Mouse (Mus musculus) kidney, adult 2 months (tissue): ENCODE results near the gene Laptm5. TPM values are rescaled to one million over a fixed set of nuclear protein-coding genes. Genes with fewer than 3 reads are reported as not detected.

Experiments
- DNase-seq: peaks from one replicate; pipeline ENCODE4 v3.0.0; 2021
- H3K27ac ChIP-seq: fragments of 200-500 bp; 2 replicates; pipeline ENCODE4 v1.5.1; 2012; ENCODE audit warnings: low read depth, low read length, control low read depth, inconsistent platforms; ENCODE audit not compliant: insufficient read depth
- H3K27me3 ChIP-seq: fragments of 200-500 bp; replicated peaks from 2 replicates; pipeline ENCODE4 v1.6.1; 2012; ENCODE audit warnings: mild to moderate bottlenecking, moderate library complexity, low read length, inconsistent platforms; ENCODE audit not compliant: control insufficient read depth, insufficient read depth
- H3K36me3 ChIP-seq: fragments of 200-500 bp; 2 replicates; pipeline ENCODE4 v1.6.1; 2012; ENCODE audit warnings: mild to moderate bottlenecking, moderate library complexity, low read length, inconsistent platforms; ENCODE audit not compliant: control insufficient read depth, insufficient read depth
- H3K4me1 ChIP-seq: fragments of 200-500 bp; 2 replicates; pipeline ENCODE4 v1.6.1; 2011; ENCODE audit warnings: low read length; ENCODE audit not compliant: control insufficient read depth, insufficient read depth
- H3K4me3 ChIP-seq: fragments of 200-500 bp; 2 replicates; pipeline ENCODE4 v1.5.1; 2011; ENCODE audit warnings: mild to moderate bottlenecking, low read depth, low read length, control low read depth; ENCODE audit not compliant: insufficient read depth
- CTCF ChIP-seq: fragments of 200-500 bp; conservative IDR thresholded peaks from 2 replicates; pipeline ENCODE4 v1.5.1; 2011; ENCODE audit warnings: low read depth, mild to moderate bottlenecking, control low read depth, low read length, moderate library complexity, mixed read lengths; ENCODE audit not compliant: insufficient read depth, insufficient read length
- POLR2A ChIP-seq: fragments of 200-500 bp; IDR thresholded peaks from one replicate; pipeline ENCODE4 v1.6.1; 2011; ENCODE audit warnings: low read depth, low read length, control low read depth
- WGBS: fragments of 180-500 bp; shearing (Covaris S2); methylation state at CpG from one replicate; pipeline ENCODE4 v1.1.7; 2018; 5-methylcytosine and 5-hydroxymethylcytosine counted together
- polyA plus RNA-seq: library from polyadenylated mRNA; depleted of rRNA; stranded (reverse); fragments of >200 nt; gene quantifications from 2 replicates; pipeline ENCODE4 v1.2.3, GENCODE M21; 2012

The Laptm5 gene
- polyA plus RNA-seq, 1 experiment: 79.8 TPM

DNA sequence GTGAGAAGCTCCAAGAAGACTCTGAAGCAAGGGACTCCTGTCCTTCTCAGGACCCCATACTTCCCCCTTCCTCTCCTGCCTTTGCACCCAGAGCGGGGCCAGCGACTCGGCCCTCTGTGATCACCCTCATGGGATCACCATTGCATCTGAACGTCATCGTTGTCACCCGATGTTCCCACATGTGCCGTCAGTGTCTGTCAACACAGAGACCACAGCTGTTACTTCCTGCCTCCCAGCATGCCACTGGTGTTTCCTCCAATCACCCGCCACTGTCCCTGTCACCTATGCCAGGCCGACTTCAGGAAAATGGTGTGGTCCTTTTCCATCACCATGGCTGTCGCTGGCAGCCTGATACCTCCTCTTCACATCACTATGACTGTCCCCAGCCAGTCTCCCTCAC lies 9.1 kb downstream of the Laptm5 start:
- WGBS: 66% methylated on average over 10 of the region's 10 CpGs
- Histone ChIP-seq H3K27ac (no peak overlapping the region), H3K4me3 (no peak overlapping the region), H3K27me3 (no peaks in the 10 kb centered on the region), H3K36me3 (no peaks in the 10 kb centered on the region), H3K4me1 (no peaks in the 10 kb centered on the region)
- TF ChIP-seq CTCF: no peak
- no peak for TF ChIP-seq POLR2A
- no peak for DNase-seq

DNA sequence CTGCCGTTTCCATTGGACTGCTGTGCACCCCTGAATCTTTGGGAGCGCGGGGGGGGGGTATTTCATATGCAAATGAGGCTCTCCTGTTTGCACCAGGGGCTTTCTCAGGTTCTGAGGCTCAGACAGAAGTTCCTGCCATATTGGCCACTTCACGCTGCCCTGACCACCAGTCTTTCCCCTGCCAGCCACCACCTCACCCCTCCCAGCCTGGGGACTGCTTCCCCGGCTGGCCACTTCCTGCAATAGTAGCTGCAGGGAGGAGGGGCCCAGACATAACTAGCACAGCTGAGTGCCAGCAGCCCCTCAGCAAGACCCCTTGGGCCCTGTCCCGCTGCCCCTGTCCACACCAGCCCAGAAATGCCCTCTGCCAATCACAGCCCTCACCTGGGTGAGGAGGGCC lies 13.3 kb downstream of the Laptm5 start:
- TF ChIP-seq POLR2A (no peak), CTCF (no peak)

DNA sequence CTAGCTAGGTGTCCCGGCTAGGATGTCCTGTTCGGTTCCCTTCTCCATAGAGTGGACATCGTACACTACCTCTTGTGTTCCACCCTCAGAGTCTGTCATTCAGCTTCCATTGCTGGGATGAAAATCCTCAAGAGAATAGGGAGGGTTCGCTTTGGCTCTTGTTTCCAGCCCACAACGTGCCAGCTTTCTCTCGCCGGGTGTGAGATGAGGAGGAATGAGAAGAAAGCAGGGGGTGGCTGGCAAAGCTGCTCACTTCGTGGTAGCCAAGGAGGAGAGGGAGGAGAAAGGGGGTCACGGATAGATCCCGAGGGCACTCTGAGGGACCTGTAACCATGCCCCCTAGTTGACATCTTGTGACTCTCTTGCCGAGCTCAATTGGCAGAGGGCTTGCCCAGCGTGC lies 14.9 kb downstream of the Laptm5 start:
- H3K36me3 ChIP-seq: no peaks in the 10 kb centered on the region

More for the DNA sequence above, 13.3 kb downstream of the Laptm5 start:
- H3K27me3 ChIP-seq: no peaks in the 10 kb centered on the region
- WGBS: 50% methylated on average over 6 of the region's 6 CpGs
- no peaks in the 10 kb centered on the region for H3K36me3 ChIP-seq
- H3K27ac ChIP-seq: no peak overlapping the region
- DNase-seq: no peak
- no peaks in the 10 kb centered on the region for H3K4me1 ChIP-seq
- no peak overlapping the region for H3K4me3 ChIP-seq

DNA sequence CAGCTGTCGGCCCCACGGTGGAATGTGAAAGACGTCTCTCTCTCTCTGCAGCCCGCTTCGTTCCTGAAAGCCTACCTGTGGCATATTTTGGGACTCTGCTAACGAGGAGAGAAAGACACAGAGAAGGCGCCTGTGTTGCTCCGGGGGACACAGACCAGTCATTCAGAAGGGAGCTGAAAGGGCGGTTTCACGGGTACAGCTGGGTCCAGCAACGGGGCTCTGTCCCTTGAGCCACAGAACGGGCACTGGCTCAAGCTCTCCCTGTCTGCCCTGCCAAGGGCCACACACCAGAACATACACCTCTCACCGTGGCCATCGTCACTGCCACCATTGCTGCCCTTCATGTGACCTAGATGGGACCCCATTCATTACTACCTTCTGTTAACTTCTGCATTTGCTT lies 29.7 kb downstream of the Laptm5 start:
- H3K27ac ChIP-seq: no peak overlapping the region
- H3K36me3 ChIP-seq: no peaks in the 10 kb centered on the region
- 67% methylated on average over 14 of the region's 14 CpGs for WGBS
- TF ChIP-seq POLR2A (no peak), CTCF (no peak)
- no peaks in the 10 kb centered on the region for H3K27me3 ChIP-seq
- no peaks in the 10 kb centered on the region for H3K4me1 ChIP-seq
- no peak overlapping the region for H3K4me3 ChIP-seq
- no peak for DNase-seq

More for the DNA sequence above, 14.9 kb downstream of the Laptm5 start:
- whole genome bisulfite sequencing: 81% methylated on average over 12 of the region's 12 CpGs
- Histone ChIP-seq H3K27ac (no peak overlapping the region), H3K27me3 (no peaks in the 10 kb centered on the region), H3K4me3 (no peak overlapping the region), H3K4me1 (no peaks in the 10 kb centered on the region)
- TF ChIP-seq POLR2A (no peak), CTCF (no peak)
- no peak for DNase-seq

DNA sequence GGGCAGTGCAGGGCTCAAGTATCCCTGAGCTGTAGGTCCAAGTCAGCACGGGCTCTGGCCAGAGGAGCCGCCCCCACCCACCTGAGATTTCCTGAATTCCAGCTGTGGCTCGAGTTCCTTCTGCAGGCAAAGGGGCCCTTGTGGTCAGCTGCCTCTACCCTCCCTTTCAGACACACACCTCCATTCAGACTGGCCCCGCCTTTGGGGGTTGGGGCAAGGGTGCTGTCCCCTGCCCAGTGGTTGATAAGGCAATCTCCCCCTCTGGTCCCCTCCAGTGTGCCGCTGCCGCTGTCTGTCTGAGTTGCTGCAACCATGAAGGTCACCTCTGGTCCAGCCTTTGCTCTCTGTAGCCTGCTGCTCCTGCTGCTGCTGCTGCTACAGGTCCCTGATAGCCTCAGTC lies 31.2 kb downstream of the Laptm5 start, which contains the start of gene Matn1:
Gene Matn1, plus strand, starts transcription at position 274 of the 400 bp plus-strand sequence.
- Histone ChIP-seq H3K27me3 (no peaks in the 10 kb centered on the region), H3K36me3 (no peaks in the 10 kb centered on the region), H3K27ac (no peak within 1 kb of the TSS), H3K4me3 (no peak within 1 kb of the TSS), H3K4me1 (no peaks in the 10 kb centered on the region)
- no peak for DNase-seq
- 46% methylated on average over 6 of the region's 6 CpGs for WGBS
- TF ChIP-seq CTCF (no peak), POLR2A (no peak)

DNA sequence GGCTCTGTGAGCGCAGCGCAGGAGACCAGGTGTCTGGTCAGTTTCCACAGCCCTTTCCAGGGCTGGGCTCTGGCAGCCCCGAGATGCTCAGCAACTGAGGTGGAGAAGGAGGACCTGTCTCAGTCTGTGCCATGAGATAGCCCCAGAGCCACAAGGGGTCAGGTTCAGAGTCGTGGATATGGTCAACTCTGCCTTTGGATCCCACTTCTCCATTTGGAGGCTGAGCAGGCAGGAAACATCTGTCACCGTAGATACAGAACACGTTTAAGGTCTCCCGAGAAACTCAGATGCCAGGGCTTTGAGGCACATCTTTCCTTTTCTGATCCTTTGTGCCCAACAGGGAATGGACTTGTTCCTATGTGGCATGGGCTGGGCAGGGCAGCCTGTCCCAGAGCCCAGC lies 31.9 kb downstream of the Laptm5 start:
- H3K4me3 ChIP-seq: no peak overlapping the region
- H3K27ac ChIP-seq: no peak overlapping the region
- no peaks in the 10 kb centered on the region for H3K36me3 ChIP-seq
- DNase-seq: no peak
- TF ChIP-seq CTCF (no peak), POLR2A (no peak)
- H3K27me3 ChIP-seq: no peaks in the 10 kb centered on the region
- no peaks in the 10 kb centered on the region for H3K4me1 ChIP-seq
- 74% methylated on average over 7 of the region's 7 CpGs for WGBS

DNA sequence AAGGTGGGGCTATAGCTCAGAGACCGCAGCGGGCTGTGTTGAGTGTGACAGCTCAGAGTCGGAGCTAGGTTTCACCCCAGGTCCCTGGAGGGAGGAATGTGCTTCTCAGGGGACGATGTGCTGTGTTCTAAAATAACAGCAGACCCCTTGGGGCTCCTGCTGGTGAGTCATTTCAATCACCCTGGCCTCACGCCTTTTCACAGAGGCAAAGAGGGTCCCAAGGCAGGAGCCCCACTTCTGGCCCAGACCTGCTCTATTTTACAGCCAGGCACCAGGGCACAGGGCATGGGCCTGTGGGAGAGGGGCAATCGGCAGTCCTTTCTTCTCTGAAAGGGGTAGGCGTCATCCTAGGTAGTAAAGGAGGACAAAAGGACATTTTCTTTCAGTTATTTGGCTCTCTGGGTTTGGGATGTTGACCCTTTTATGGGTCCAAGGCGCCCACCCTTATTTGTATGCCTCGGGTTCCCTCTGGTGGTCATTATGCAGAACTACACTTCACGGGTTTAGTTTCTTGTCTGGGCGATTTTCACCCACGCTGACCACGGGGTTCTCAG lies 34.2 kb downstream of the Laptm5 start:
- no peak overlapping the region for H3K27ac ChIP-seq
- WGBS: 22% methylated on average over 13 of the region's 13 CpGs

DNA sequence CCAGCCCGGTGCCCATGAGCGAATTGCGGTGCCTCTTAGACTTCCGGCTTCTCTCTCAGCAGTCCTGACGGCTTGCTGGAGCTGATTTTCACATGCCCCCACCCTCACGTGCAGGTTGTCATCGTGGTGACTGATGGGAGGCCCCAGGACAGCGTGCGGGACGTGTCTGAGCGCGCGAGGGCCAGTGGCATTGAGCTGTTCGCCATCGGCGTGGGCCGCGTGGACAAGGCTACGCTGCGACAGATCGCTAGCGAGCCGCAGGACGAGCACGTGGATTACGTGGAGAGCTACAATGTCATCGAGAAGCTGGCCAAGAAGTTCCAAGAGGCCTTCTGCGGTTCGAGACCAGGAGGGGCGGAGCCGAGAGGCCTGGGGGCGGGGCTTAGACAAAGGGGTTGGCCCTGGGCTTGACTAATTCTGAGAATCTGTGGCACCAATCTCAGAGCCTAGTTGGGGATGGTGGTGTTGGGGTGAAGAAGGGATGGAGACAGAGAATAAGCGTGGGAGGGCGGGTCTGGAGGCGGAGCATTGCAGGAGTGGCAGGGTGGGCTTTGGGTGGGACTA lies 37.0 kb downstream of the Laptm5 start:
- DNase-seq: no peak
- H3K36me3 ChIP-seq: no peaks in the 10 kb centered on the region
- WGBS: 85% methylated on average over 35 of the region's 35 CpGs

More for the DNA sequence above, 34.2 kb downstream of the Laptm5 start:
- no peak overlapping the region for H3K4me3 ChIP-seq
- no peaks in the 10 kb centered on the region for H3K4me1 ChIP-seq
- H3K36me3 ChIP-seq: no peaks in the 10 kb centered on the region
- DNase-seq: peak; percentile 17
- TF ChIP-seq CTCF: peak; percentile 67
- TF ChIP-seq POLR2A: no peak
- H3K27me3 ChIP-seq: no peaks in the 10 kb centered on the region

More for the DNA sequence above, 37.0 kb downstream of the Laptm5 start:
- Histone ChIP-seq H3K4me1 (no peaks in the 10 kb centered on the region), H3K4me3 (no peak overlapping the region), H3K27me3 (no peaks in the 10 kb centered on the region), H3K27ac (no peak overlapping the region)
- no peak for TF ChIP-seq CTCF
- no peak for TF ChIP-seq POLR2A
